Mouse (Mus musculus) neural tube, embryonic 12.5 days (tissue): ENCODE data around the gene Dok5. TPM values are rescaled to one million over a fixed set of nuclear protein-coding genes. Genes with fewer than 3 reads are reported as not detected.

Experiments used
- ATAC-seq: fragments of 200-750 bp; cut with Nextera tagmentation; 2 replicates; pipeline ENCODE4 v1.8.0; 2017; ENCODE audit warnings: low read depth, mild to moderate bottlenecking, moderate TSS enrichment, moderate library complexity; ENCODE audit not compliant: low FRiP score
- H3K27ac ChIP-seq: fragments of 300-500 bp; sonication (generic); 2 replicates; pipeline ENCODE4 v1.5.1; 2016
- H3K27me3 ChIP-seq: fragments of 300-500 bp; sonication (generic); replicated peaks from 2 replicates; pipeline ENCODE4 v1.6.1; 2016; ENCODE audit warnings: mild to moderate bottlenecking
- H3K36me3 ChIP-seq: fragments of 300-500 bp; sonication (generic); 2 replicates; pipeline ENCODE4 v1.6.1; 2016; ENCODE audit warnings: mild to moderate bottlenecking
- H3K4me1 ChIP-seq: fragments of 300-500 bp; sonication (generic); 2 replicates; pipeline ENCODE4 v1.6.1; 2016
- H3K4me2 ChIP-seq: fragments of 300-500 bp; sonication (generic); replicated peaks from 2 replicates; pipeline ENCODE4 v1.6.1; 2016; ENCODE audit warnings: mild to moderate bottlenecking
- H3K4me3 ChIP-seq: fragments of 300-500 bp; sonication (generic); 2 replicates; pipeline ENCODE4 v1.5.1; 2016
- H3K9ac ChIP-seq: fragments of 300-500 bp; sonication (generic); 2 replicates; pipeline ENCODE4 v1.6.1; 2016; ENCODE audit warnings: mild to moderate bottlenecking
- H3K9me3 ChIP-seq: fragments of 300-500 bp; sonication (generic); 2 replicates; pipeline ENCODE4 v1.6.1; 2016; ENCODE audit warnings: mild to moderate bottlenecking
- WGBS: fragments of 180-500 bp; shearing (Covaris S2); methylation state at CpG from one replicate; pipeline ENCODE4 v1.1.7; 2016; 5-methylcytosine and 5-hydroxymethylcytosine counted together
- polyA plus RNA-seq: library from polyadenylated mRNA; unstranded; fragments of >200 nt; fragmentation: Nextera tagmentation; extraction: Ambion mirVana; gene quantifications from 2 replicates; pipeline ENCODE4 v1.2.1, GENCODE M21; 2016

Gene Dok5
- polyA plus RNA-seq, 1 experiment from 2014 or later: 37.5 TPM

- H3K4me1 ChIP-seq: no peaks in the 10 kb centered on the region
- no peaks in the 10 kb centered on the region for H3K9me3 ChIP-seq
- H3K4me2 ChIP-seq: no peak overlapping the region
- H3K9ac ChIP-seq: no peak overlapping the region
- no peak for ATAC-seq
- no peaks in the 10 kb centered on the region for H3K36me3 ChIP-seq
- no peaks in the 10 kb centered on the region for H3K27me3 ChIP-seq
- H3K27ac ChIP-seq: no peak overlapping the region
- H3K4me3 ChIP-seq: no peak overlapping the region
- WGBS: 89% methylated on average over 4 of the region's 4 CpGs
Measured at GRCm38 (mm10) chr2:170924131-170924530, 192.5 kb downstream of the Dok5 start.

- H3K27ac ChIP-seq: no peak overlapping the region
- no peaks in the 10 kb centered on the region for H3K4me1 ChIP-seq
- ATAC-seq: no peak
- H3K4me3 ChIP-seq: no peak overlapping the region
- no peak overlapping the region for H3K9ac ChIP-seq
- 75% methylated on average over 9 of the region's 9 CpGs for WGBS
- H3K27me3 ChIP-seq: no peaks in the 10 kb centered on the region
- no peaks in the 10 kb centered on the region for H3K36me3 ChIP-seq
- H3K9me3 ChIP-seq: no peaks in the 10 kb centered on the region
- H3K4me2 ChIP-seq: no peak overlapping the region
Measured at GRCm38 (mm10) chr2:170926237-170926636, 194.6 kb downstream of the Dok5 start.

Other genes with a start within 250 kb of the Dok5 start
- 145 and 147 TPM in 2 replicates for gene Pfdn4, start 235.4 kb upstream of the Dok5 start, polyA plus RNA-seq
- gene Cyp24a1, start 234.7 kb upstream of the Dok5 start, polyA plus RNA-seq: 0.05 TPM in 2 replicates
- not detected in 2 replicates for gene 4930470P17Rik, start 129.8 kb upstream of the Dok5 start, polyA plus RNA-seq